Mouse (Mus musculus): ENCODE data around the gene Mettl25. TPM values are rescaled to one million over a fixed set of nuclear protein-coding genes. Genes with fewer than 3 reads are reported as not detected.
A peak's percentile ranks its signal among the peaks of the same experiment; 100 is the strongest.

The Mettl25 gene
- 1 to 10 TPM; 8.2 to 8.4 TPM for total RNA-seq (2021)
- long read RNA-seq, experiment 1, transcript Mettl25-201 (12 exons, 2,033 nt) = major isoform, 5 of 10 reads
- long read RNA-seq, experiment 1, partial matches to known transcripts = 1 of 10 reads
- long read RNA-seq, experiment 1, other reads (novel, unspliced or antisense) = 4 of 10 reads
- long read RNA-seq, experiment 2, transcript Mettl25-201 (12 exons, 2,033 nt) = major isoform, 5 of 10 reads
- long read RNA-seq, experiment 2, partial matches to known transcripts = 0 of 10 reads
- long read RNA-seq, experiment 2, other reads (novel, unspliced or antisense) = 5 of 10 reads

- peak; percentile 92 to 97 for DNase-seq (ENCODE audit: low spot score in 2 of 2)
Observed at GRCm38 (mm10) chr10:105840928-105841888, at the start of gene Mettl25, which contains the start of gene Ccdc59. Mettl25 (minus strand) TSS chr10:105841380. Ccdc59 (plus strand) TSS chr10:105841067.

GRCm38 (mm10) chr10:105867312-105867711 lies 26.1 kb upstream of the Mettl25 start:
- no peak for DNase-seq (ENCODE audit: low spot score in 2 of 2)

- no peak for DNase-seq (ENCODE audit: low spot score in 2 of 2)
Observed at GRCm38 (mm10) chr10:105851136-105851535, 10.0 kb upstream of the Mettl25 start.

- no peak for DNase-seq (ENCODE audit: low spot score in 2 of 2)
Observed at GRCm38 (mm10) chr10:105850286-105850685, 9.1 kb upstream of the Mettl25 start.

- no peak for DNase-seq (ENCODE audit: low spot score in 2 of 2)
Observed at GRCm38 (mm10) chr10:105842574-105842973, 1.4 kb upstream of the Mettl25 start.

- no peak for DNase-seq (ENCODE audit: low spot score in 2 of 2)
Observed at GRCm38 (mm10) chr10:105834627-105835228, 6.5 kb downstream of the Mettl25 start.

- DNase-seq (ENCODE audit: low spot score in 2 of 2) = no peak
Observed at GRCm38 (mm10) chr10:105806259-105807010, 34.7 kb downstream of the Mettl25 start.

- no peak for DNase-seq (ENCODE audit: low spot score in 2 of 2)
Observed at GRCm38 (mm10) chr10:105803461-105803860, 37.7 kb downstream of the Mettl25 start.

GRCm38 (mm10) chr10:105802132-105802531 lies 39.0 kb downstream of the Mettl25 start:
- DNase-seq (ENCODE audit: low spot score in 2 of 2) = no peak

- no peak for DNase-seq (ENCODE audit: low spot score in 2 of 2)
Observed at GRCm38 (mm10) chr10:105801147-105801546, 40.0 kb downstream of the Mettl25 start.

GRCm38 (mm10) chr10:105797250-105797924 lies 43.8 kb downstream of the Mettl25 start:
- DNase-seq (ENCODE audit: low spot score in 2 of 2) = no peak

GRCm38 (mm10) chr10:105793776-105794552 lies 47.2 kb downstream of the Mettl25 start:
- DNase-seq (ENCODE audit: low spot score in 2 of 2) = no peak

GRCm38 (mm10) chr10:105788744-105789486 lies 52.3 kb downstream of the Mettl25 start:
- no peak for DNase-seq (ENCODE audit: low spot score in 2 of 2)

- peak in 1 of 2 experiments; percentile 34 for DNase-seq (ENCODE audit: low spot score in 2 of 2)
Observed at GRCm38 (mm10) chr10:105783766-105784165, 57.4 kb downstream of the Mettl25 start.

GRCm38 (mm10) chr10:105774382-105774781 lies 66.8 kb downstream of the Mettl25 start:
- peak in 1 of 2 experiments; percentile 70 for DNase-seq (ENCODE audit: low spot score in 2 of 2)

- no peak for DNase-seq (ENCODE audit: low spot score in 2 of 2)
Observed at GRCm38 (mm10) chr10:105772821-105773302, 68.3 kb downstream of the Mettl25 start.

GRCm38 (mm10) chr10:105763959-105764358 lies 77.2 kb downstream of the Mettl25 start:
- DNase-seq (ENCODE audit: low spot score in 2 of 2) = no peak

- no peak for DNase-seq (ENCODE audit: low spot score in 2 of 2)
Observed at GRCm38 (mm10) chr10:105760460-105760859, 80.7 kb downstream of the Mettl25 start.

All from gastrocnemius, postnatal 4 days (tissue).